Mouse (Mus musculus) frontal cortex, postnatal 36 days (tissue): ENCODE measurements around the gene Hoxd9.

ENCODE experiments used
- DNase-seq, 2 experiments: peaks; one replicate each; pipeline ENCODE4 v3.0.0; 2022; ENCODE audit warnings: low spot score in 2 of 2

Hoxd9 gene

DNA sequence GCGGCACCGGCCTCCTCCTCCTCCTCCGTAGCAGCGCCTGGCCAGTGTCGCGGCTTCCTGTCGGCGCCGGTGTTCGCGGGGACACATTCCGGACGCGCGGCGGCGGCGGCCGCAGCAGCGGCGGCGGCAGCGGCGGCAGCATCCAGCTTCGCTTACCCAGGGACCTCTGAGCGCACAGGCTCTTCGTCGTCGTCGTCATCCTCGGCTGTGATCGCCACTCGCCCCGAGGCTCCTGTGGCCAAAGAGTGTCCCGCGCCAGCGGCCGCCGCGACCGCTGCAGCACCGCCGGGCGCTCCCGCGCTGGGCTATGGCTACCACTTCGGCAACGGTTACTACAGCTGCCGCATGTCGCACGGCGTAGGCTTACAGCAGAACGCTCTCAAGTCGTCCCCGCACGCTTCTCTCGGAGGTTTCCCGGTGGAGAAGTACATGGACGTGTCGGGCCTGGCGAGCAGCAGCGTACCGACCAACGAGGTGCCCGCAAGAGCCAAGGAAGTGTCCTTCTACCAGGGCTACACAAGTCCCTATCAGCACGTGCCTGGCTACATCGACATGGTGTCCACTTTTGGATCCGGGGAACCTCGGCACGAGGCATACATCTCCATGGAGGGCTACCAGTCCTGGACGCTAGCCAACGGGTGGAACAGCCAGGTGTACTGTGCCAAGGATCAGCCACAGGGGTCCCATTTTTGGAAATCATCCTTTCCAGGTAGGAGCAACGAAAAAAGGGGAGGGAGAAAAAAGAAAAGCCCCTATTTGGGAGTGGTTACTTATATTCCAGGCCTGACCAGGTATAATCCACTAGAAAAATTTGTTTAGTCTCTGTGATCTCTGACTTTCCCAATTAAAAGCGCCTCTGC, 28.9 kb upstream of the Hoxd9 start:
- no peak for DNase-seq

GRCm38 (mm10) chr2:74669230-74669578, 28.3 kb upstream of the Hoxd9 start:
- DNase-seq: no peak

DNA sequence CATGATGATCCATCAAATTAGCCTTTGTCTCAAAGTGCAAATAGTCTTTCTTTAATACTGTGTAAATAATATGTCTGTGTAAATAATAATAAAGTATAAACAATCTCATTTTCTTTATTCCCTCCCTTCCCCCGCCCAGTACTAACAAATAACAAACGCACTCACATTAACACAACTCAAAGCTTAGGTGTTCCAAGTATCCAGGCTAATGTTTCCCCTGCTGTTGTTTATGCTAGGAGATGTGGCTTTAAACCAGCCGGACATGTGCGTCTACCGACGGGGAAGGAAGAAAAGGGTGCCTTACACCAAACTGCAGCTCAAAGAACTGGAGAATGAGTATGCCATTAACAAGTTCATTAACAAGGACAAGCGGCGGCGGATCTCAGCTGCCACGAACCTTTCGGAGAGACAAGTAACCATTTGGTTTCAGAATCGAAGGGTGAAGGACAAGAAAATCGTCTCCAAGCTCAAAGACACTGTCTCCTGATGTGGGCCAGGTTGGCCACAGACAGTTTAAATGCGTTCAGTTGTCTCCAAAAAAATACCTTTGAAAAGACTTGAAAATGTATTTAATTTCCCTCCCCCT, 27.8 kb upstream of the Hoxd9 start:
- DNase-seq: no peak

- DNase-seq: no peak
Observed at GRCm38 (mm10) chr2:74670632-74671188, 26.8 kb upstream of the Hoxd9 start.

- no peak for DNase-seq
Observed at GRCm38 (mm10) chr2:74671847-74672246, 25.7 kb upstream of the Hoxd9 start.

- DNase-seq: no peak
Observed at GRCm38 (mm10) chr2:74672481-74673362, 24.8 kb upstream of the Hoxd9 start.

GRCm38 (mm10) chr2:74673835-74674425, 23.6 kb upstream of the Hoxd9 start:
- DNase-seq: no peak

DNA sequence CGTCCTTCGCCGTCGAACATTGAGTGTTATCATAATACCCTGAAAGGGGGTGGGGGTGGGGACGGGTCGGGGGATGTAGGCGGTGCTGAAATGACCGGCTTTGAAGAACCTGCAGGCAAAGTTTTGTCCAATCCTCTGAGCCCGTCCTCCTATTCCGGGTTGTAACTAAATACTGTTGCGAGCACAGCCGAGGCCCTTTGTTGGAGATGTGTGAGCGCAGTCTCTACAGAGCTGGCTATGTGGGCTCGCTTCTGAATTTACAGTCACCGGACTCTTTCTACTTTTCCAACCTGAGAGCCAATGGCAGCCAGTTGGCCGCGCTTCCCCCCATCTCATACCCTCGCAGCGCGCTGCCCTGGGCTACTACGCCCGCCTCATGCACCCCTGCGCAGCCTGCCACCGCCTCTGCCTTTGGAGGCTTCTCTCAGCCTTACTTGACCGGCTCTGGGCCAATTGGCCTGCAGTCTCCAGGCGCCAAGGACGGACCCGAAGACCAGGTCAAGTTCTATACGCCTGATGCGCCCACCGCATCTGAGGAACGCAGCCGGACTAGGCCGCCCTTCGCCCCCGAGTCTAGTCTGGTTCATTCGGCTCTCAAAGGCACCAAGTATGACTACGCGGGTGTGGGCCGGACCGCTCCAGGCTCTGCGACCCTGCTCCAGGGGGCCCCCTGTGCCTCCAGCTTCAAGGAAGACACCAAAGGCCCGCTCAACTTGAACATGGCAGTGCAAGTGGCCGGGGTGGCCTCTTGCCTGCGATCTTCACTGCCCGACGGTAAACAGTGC, 22.5 kb upstream of the Hoxd9 start, which contains the start of gene Hoxd12:
TSS of gene Hoxd12 (plus strand) at position 133 of the 785 bp plus-strand sequence.
- DNase-seq: no peak

- DNase-seq: no peak
Observed at GRCm38 (mm10) chr2:74675666-74676282, 21.8 kb upstream of the Hoxd9 start.

GRCm38 (mm10) chr2:74676376-74677052, 21.0 kb upstream of the Hoxd9 start:
- no peak for DNase-seq

DNA sequence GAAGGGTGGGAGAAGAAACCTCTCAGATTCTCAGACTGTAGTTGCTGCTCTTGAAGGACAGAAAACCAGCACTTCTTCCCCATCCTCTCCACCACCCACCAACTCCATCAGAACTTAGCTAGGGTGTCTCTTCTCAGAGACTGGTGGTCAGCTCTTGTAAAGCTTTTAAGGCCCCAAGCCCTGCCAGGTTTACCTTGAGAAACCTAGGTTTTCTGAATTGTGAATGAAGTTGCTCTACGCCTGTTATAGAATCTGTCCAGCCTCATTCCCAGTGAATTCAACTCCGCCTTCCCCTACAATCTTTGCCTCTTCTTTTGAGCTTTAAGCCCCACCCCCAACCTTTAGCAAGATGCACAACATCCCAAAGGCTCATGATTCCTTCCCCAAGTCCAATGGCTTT, 20.4 kb upstream of the Hoxd9 start:
- no peak for DNase-seq

- no peak for DNase-seq
Observed at GRCm38 (mm10) chr2:74678891-74679595, 18.5 kb upstream of the Hoxd9 start, which contains the start of gene Hoxd11. Gene Hoxd11, plus strand, starts transcription at chr2:74679557.

GRCm38 (mm10) chr2:74679596-74679971, 17.9 kb upstream of the Hoxd9 start:
- DNase-seq: no peak

DNA sequence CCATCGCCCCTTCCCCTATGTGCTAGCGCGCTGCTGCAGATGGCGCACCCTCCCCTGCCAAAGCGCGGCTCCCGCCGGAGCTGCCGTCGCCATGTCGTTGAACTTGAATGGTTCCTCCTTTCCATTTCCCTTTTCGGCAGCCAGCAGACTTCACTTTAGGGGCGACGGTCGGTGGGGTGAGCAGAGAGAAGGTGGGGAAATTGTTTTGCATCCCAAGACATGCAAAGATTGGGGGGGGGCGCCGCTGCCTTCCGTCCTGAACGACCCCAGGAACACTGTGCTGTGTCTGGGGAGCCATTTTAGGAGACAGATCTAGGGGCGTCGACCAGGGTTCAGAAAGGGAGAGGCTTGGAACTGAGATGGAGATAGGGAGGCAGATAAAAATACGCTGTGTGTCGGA, 17.5 kb upstream of the Hoxd9 start:
- DNase-seq: no peak

- DNase-seq: no peak
Observed at GRCm38 (mm10) chr2:74680561-74681398, 16.7 kb upstream of the Hoxd9 start.

DNA sequence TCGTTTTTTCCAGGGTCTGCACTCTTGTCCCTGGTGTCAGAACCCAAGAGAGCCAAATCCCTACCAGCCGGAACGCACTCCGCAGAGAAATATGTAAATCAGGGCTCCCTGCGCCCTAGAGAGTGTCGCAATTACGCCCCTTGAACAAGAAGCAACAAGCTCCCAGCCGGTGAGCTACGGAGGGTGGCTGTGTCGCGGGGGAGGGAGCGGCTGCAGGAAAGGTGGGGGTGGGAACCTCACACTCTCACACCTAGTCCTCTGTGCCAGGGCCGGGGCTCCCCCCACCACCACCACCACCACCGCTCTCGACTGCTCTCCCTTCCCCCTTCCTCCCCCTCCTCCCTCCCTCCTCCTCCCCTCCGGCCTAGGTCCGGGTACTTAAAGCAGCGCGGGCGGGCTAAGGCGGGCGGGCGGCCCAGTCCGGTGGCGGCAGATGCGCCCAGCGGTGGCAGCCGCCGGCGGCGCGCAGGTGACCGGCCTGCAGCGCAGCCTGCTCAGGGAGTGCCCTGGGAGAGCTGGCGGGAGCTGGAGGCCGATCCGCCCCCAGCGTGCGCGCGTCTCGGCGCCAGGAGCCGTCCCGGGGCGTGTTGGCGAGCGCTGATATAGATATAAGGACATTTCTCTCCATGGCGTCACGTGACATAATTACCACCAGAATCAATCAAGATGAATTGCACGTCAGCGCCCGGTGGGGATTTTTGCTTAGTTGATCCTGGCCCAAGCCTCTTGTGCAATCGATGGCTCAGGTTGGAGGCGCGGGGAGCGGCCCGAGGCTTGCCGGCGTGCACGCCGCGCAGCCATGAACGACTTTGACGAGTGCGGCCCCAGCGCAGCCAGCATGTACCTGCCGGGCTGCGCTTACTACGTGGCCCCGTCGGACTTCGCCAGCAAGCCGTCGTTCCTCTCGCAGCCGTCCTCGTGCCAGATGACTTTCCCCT, 15.7 kb upstream of the Hoxd9 start:
- DNase-seq: no peak

DNA sequence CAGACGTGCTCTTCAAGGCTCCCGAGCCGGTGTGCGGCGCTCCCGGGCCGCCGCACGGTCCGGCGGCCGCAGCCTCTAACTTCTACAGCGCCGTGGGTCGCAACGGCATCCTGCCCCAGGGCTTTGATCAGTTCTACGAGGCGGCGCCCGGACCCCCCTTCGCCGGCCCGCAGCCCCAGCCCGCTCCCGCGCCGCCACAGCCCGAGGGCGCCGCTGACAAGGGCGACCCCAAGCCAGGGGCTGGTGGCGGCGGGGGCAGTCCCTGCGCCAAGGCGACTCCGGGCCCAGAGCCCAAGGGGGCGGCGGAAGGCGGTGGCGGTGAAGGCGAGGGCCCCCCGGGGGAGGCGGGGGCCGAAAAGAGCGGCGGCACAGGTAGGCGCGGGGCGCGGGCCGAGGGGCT, 14.7 kb upstream of the Hoxd9 start:
- no peak for DNase-seq
